Mouse (Mus musculus): ENCODE results near the gene Ube2q1.

- TF ChIP-seq CTCF (IDR thresholded peaks at IDR 0.05; ENCODE audit: insufficient read depth, low read depth, low read length) (no peak), POLR2A (IDR thresholded peaks at IDR 0.05; ENCODE audit: insufficient read depth, low read depth, low read length) (no peak)
These were observed 43.6 kb downstream of the Ube2q1 start for GRCm38 (mm10) chr3:89817056-89817455.

Data from olfactory bulb, adult 2 months (tissue).